Mouse (Mus musculus) layer of hippocampus, postnatal 25 days (tissue): ENCODE measurements at regions not wholly inside any gene's neighbourhood (a gene's known extent, or its start where the extent isn't known, plus 50 kb on each side); places are given as distances from the start of the nearest gene placed in this dataset.

Source experiments
- DNase-seq, 2 experiments: peaks; one replicate each; pipeline ENCODE4 v3.0.0; 2022; ENCODE audit warnings: mixed read lengths in 2 of 2, low spot score in 1 of 2; ENCODE audit errors: extremely low spot score in 1 of 2

DNA sequence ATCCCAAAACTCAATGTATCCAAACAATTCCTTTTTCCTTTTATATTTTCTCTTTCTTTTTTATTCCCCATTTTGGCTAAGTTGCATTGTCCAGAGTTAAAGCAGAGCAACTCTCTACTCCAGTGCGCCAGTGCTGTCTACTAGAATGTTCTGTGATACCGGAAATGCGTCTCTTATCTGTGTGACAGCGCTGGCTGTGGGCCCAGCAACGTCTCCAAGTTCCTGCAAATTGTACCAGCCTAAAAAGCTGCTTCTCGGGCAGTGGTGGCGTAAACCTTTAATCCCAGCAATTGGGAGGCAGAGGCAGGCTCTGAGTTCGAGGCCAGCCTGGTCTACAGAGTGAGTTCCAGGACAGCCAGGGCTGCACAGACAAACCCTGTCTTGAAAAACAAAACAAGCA is 59.4 kb downstream of the Cox18 start:
- no peak for DNase-seq

DNA sequence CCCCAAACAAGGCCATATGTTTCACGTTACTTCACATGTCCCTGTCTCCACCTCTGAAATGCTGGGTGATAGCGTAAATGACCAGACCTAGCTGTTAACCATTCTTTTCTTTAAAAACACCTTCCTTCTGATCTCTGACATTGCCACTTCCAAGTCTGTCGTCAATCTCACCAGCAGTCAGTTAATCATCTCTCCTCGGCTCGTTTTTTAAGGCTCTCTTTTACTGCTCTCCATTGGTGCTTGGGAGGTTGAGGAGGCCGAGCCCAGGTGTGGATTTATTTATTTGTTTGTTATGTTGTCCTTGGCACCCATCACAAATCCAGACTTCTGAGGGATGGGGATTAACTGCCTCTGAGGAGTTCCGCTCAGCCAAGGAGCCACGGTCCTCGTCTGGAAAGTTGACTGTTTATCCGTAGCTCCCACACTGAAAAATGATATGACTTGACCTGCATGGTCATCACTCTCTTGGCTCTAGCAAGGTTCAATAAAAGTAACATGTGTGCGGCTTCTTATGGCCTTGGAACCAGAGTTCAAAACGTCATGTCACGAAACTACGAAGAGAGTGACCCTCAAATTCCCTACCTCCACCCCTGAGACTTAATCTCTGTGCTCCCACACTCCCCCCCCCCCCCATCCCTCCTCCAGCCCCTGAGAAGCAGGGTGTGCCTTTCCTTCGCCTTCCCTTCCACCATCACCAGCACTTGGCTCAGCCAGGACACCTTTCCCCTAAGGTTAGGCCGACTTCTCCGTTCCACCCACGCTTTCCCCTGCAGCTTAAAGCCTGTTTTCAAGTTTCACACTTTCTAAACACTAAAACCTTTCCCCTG is 60.6 kb downstream of the Cox18 start:
- DNase-seq, result no peak

DNA sequence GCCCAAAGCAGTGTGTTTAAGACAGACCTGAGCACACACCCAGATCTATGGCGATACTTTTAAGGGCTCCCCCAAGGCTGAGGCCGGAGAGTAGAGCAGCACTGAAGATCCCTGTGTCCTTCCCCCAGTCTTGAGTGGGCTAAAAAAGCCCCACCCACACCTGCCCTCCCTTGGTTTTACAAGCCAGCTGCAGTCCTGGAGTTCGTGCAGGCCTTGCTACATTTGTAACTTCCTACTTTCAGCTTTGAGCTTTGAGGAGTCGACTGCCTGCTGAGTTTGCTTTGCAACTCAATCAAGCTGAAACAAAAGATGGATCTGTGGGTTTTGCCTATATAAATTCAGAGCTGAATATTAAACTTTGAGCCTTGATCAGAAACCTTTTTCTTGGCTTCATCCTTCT is 63.5 kb downstream of the Cox18 start:
- no peak for DNase-seq

DNA sequence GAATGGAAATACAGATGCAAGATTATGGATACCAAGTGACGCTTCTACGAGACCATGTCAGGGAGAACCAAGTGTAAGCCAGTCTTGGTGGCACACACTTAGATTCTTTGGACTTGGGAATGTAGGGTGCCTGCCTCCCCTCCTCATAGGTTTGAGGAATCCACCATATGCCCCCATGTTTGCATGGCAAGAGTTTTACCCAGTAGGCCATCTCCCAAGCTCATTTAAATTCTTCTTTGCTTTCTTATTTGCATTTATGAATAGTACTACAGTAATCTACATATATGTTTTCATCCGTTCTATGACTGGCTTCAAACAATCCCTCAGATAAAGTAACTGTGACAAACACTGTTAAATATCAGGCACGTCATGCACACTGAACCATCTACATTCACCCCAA is 67.3 kb downstream of the Cox18 start:
- no peak for DNase-seq

DNA sequence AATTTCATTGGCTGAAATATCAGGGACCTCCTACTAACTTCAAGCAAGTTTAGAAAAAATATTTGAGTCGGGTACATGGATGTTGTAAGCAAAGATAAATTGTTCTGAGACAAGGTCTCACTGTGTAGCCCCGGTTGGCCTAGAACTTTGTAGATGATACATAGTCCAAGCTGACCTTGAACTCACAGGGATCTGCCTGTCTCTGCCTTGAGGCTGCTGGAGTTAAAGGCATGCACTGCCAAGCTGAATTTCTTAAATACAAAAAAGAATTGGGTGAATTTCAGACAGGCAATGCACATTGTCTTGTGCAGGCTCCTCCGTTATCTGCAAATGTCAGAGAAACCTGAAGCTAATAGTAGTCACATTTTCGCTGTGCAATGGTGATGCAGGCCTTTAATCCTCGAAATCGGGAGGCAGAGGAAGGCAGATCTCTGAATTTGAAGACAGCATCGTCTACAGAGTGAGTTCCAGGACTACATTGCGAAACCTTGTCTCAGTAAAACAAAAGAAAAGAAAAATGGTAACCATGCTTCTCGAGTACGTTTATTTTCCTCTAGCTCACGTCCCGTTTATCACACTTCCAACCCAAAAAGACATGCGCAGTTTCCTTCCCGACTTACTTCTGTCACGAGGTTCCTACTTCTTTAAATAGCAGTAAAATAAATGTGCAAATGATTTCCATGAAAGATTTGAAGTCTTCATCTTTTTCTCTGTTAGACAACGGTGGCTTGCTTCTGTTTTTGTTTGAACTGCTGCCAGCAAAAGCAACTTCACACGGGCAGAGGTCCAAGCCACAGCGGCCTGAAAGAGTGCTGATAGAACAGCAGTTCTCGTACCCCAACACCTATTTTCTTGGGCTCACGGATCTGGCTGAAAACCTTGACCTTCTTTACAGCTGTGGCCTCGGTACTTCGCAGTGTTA is 73.9 kb downstream of the Cox18 start:
- DNase-seq, result no peak

DNA sequence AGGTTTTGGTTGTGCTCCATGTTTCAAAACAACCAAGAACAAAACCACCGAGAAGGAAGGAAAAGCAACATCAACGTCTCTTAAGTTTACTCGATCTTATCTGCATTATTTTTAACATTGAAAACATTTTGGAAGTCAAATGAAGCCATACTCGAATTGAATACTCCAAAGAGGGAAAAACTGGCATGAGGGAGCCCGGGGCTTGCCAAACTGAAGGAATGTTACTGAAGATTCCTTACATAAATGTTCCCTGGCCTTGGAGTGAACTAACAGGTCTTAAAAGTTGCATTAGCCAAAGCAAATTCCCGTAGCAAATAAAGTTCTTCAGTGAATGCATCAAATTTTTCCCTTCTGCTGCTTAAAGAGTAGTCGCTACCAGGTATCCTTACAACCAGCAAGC is 87.8 kb downstream of the Cox18 start:
- DNase-seq, result no peak

DNA sequence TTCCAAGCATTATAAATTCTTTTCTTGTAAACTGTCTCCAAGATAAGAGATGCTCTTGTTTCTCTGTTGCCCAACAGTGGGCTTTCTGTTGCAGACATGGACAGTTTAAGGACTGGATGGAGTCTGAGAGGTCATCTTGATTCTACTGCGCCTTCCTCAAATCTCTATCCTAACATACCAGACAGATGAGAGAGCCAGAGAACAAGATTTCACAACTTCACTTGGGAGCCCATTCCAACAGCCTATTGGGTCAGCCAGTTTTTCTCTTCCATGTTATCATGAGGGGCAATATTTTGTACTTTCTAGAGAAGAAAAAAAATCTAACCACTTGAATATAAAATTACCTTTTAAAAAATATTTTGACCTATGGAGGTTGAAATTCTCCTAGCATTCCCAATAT is 116.8 kb downstream of the Cox18 start:
- no peak for DNase-seq

DNA sequence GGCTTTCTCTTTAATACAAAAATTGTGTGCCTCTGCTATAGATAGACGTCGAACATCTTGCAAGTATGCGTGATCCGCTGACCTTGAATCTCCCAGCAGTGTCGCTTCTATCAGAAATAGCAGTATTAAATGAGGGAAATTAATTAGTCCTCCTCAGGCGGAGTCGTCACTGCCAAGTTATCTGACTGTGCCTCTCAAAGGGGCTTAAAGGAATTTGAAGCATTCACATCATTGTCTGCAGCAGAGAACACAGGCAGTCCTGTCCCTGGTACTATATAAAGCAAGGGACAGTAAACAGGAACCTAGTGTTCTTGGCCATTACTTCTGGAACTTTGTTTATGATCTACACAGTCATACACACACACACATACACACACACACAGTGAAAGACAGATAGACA is 119.1 kb downstream of the Cox18 start:
- DNase-seq, result no peak

DNA sequence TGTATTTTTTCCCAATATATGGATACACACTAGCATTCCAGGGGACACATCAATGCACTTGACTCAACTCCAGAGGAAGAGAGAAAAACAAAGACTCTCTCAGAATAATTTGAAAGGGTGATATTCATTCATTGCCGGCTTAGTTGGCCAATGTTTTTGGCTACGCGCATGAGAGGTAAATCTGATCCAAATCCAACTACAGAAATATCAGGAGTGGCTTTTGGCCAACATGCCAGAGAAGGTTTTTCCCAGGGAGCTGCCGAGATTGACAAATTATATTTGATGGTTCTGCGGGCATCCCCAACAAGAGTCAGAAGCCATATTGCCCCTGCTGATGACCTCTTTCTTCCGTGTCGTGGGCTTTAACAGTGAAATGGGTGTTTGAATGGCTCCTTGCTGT is 135.3 kb downstream of the Cox18 start:
- DNase-seq, result no peak

DNA sequence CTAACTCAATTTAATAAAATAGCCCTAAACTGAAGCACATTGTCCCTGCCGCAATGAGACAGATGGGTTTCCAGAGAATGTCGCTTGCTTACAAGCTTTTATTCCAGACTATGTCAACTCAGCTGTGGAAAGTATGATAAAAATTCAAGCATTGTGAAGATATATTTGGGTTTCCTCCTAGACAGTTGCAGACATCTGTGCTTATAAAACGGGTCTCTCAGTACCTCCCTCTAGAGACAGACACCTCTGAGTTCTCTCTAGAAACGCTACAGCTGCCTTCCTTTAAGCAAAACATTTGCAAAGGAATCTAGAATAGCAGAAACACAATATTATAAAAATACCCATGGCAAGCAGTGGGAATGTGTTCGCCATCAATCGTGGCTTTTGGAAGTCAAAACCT is 137.3 kb downstream of the Cox18 start:
- DNase-seq, result no peak

DNA sequence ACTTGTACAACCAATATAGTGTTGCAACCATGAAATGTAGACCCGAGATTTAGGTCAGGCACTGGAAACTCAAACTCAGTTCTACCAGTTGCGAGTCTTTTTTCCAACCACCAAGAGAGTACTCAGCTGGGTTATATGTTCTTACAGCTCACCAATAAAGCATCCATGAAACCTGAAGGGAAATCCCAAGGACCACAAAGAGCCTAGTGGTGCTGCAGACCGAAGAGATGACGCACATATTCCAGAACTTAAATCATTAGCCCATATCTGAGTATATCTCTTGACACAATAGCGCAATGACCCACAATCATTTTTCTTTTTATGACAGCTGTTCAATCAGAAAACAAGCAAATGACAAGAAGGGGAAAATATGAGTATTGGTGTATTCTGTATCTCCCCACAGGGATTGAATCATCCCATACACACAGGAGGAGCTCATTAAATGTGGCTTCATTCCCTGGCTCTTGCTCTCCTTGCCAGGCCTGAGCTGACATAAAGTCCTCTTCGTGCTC is 146.7 kb downstream of the Cox18 start:
- no peak for DNase-seq

DNA sequence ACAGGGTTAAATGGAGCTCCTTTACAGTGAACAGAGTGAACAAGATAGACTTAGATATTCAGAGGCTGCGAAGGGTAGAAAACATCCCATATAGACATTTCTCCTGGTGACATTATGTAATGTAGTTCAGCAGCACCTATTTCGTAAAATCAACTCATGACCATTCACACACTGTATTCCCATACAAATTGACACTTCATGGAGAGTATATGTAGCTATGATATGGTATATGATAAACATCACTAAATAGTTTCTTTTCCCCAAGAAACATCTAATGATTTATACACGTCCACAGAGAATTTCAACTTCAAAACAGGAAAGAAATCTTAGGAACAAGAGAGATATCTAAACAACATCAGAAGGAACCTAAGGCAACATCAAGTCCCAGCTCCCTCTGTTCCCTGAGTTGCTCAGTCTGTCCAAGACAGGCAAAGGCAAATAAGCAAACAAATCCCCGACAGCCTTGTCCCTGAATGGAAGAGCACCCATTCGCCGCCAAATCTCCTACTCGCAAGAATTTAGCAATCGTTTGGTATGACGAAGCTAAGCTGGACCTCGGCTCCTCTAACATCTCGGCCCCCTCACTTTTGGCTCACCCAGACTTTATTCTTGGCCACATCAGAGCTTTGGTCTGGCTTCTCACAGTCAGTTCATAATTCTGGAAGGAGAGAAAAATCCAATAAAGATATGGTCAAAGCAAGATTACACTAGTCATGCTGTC is 148.0 kb downstream of the Cox18 start:
- no peak for DNase-seq

DNA sequence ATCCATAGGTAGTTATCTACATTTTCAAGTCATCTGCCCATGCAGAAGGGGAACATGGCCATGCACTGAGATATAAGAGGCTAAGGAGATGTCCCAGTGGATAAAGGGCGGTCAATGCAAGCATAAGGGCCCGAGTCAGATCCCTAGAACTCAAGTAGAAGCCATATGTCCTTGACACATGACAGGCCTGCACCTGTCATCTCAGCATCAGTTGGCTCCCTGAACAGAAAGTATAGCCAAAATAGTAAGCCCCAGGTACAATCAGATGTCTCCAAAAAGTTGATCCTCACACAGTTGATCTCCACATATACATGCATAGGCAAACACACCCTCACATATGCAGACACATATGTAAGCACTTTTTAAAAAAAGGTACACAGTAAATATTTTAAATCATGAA is 152.0 kb downstream of the Cox18 start:
- no peak for DNase-seq

DNA sequence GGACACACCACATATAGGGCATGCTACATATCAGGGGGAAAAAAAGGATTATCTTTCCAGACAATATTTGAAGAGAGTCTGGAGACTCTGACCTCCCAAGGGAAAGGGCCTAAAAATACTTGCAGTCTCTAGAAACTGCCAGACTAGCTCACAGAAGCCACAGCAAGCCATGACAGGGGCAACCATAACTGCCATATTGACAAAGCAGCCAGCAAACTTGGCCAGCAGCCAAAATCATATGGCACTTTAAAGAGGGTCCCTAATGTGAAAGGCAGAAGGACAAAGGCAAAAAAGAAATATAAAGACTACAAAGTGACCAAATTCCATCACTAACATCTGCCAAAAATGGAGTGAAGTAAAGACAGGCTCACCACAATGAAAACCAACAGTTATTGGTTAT is 155.2 kb downstream of the Cox18 start:
- DNase-seq, result no peak

DNA sequence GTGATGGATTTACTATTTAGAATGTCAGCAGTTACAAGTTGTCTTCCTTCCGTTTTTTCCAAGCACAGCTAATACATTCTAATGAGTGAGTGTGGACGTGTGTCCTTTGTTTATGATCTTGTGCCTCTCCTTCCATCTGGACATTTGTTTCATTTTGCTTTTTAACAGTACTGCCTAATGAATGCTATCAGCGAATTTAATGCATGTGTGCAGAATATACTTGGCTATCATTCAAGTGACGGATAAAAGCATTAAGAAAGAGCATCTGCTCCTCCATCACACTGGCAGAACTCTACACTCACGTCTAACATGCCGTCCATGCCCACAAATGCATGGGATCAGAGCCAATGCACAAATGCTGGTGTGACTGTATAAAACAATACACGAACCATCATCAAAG is 156.0 kb downstream of the Cox18 start:
- DNase-seq, result no peak

DNA sequence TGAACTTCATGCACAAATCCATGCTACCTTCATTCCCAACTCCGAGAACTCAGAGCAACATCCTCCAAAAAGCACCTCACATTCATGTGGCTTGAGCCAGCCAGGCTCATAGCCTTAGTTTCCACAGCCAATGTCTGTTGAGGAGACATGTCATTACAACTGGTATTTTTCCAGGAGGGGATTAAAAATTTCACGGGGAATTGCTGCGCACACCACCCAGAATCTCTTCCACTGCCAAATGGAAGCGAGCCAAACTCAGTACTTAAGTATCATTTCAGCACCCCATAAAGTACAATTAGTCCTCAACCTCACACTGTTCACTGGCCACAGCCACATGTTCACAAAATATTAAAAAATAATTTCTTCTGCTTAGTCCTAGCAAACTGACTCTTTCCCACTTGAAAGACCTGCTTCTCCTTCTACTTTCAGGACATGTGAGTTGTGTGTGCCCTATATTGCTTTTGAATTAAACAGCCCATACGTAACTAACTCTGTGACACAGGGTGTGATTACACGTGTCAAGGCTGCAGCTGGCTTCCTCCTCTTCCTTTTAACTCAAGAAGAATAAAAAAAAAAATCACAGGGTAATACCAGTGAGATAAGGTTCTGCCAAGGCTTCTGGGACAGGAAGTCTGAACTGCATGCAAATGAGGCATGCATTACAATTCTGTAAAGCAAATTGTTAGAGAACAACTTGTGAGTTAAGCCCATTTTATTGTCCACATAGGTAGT is 157.8 kb downstream of the Cox18 start:
- DNase-seq, result no peak

DNA sequence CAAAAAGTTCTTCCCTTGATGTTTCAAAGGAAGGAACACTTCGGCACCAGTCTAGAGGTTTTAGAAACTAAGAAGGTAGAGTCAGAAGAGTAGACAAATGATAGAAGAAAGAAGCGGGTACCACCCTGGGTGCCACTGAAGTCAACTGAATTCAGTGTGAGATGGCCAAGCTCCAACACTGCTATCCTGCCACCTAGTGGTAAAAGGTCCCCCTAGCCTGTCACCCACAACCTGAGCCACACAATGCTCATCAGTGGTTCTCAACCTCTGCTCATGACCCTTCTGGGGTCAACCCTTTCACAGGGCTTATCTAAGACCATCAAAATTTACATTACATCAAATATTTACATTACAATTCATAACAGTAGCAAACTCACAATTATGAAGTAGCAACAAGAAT is 168.1 kb downstream of the Cox18 start:
- DNase-seq, result no peak

DNA sequence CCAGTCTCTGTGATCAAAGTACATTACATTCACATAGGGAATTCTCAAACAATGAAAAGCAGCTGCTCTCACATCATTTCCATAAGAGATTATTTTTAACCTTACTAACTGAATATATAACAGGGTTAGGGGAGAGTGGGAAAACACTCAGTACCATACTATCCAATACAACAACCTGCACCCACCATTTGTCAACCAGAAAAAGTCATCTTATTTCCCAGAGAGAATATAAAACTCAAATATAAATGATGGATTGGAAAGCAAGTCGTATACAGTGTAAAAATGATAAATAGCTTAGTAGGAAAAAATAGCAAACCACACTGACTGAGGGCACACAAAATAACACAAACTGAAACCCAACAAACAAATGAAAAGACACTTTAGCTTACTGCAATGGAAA is 169.4 kb upstream of the Adamts3 start:
- no peak for DNase-seq

DNA sequence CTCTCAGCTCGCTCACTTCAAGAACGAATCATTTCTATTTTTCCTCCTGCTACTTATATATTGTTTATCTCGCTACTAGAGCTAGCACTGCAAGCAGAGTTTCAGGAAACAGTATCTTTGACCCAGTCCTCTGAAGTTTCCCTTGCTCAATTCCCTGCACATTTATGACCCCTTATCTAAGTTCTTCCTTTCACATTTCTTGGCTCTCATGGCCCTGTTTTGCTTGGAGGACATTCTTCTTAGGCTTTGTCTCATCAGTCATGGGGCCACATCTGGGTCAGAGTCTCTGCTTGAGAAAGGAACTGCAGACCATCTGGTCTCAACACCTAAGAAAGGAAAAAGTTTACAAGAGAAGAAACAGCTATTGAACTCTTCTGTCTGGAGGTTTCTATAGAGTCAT is 166.7 kb upstream of the Adamts3 start:
- DNase-seq, result no peak

DNA sequence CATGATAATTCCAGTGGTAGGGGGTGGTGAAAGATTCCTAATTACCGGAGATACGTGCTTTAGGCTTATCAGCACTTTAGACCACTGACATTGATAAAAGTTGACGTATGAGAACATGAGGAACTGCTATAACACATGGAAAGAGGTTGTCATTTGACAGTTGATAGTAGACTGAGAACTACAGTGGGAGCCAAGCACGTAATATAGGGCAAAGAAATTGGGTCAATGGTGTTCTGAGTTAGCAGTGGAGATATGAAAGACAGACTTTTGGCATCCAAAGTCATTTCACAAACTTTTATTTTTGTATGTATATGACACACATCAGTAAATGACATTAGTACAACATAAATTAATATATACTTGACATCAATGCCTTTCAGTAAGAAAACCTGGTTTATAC is 159.6 kb upstream of the Adamts3 start:
- DNase-seq, result no peak
